Mouse (Mus musculus): ENCODE measurements around the gene 2310030G06Rik. TPM values are rescaled to one million over a fixed set of nuclear protein-coding genes. Genes with fewer than 3 reads are reported as not detected.

Gene 2310030G06Rik
- polyA plus RNA-seq, 1 experiment from 2014 or later, result 1.7 TPM

GRCm38 (mm10) chr9:50751323-50751722 lies 5.0 kb upstream of the 2310030G06Rik start, which contains the start of gene Cryab:
TSS of gene Cryab (plus strand) at chr9:50751325.
- 79% methylated on average over 22 of the region's 22 CpGs for WGBS
- Histone ChIP-seq H3K9ac (replicated peaks; ENCODE audit: low read depth, low read length) (no peak within 1 kb of the TSS), H3K4me3 (replicated peaks; ENCODE audit: low read length) (no peak within 1 kb of the TSS), H3K27ac (ENCODE audit: low read length) (no peak within 1 kb of the TSS), H3K36me3 (ENCODE audit: control insufficient read depth, insufficient read depth) (no peaks in the 10 kb centered on the region), H3K27me3 (replicated peaks; ENCODE audit: control insufficient read depth, insufficient read depth, low read length) (0 out of 2 replicates have a peak, but pooled peaks cover 2% of the 10 kb centered on the region), H3K4me1 (replicated peaks; ENCODE audit: control insufficient read depth, insufficient read depth, low read length) (peaks cover 10% of the 10 kb centered on the region), H3K9me3 (ENCODE audit: control insufficient read depth, low read length) (no peaks in the 10 kb centered on the region), H3K4me2 (ENCODE audit: low read length) (no peak within 1 kb of the TSS)
- no peak for ATAC-seq

GRCm38 (mm10) chr9:50750706-50751105 lies 4.4 kb upstream of the 2310030G06Rik start:
- 61% methylated on average over 6 of the region's 6 CpGs for WGBS
- Histone ChIP-seq H3K9ac (replicated peaks; ENCODE audit: low read depth, low read length) (no peak overlapping the region), H3K4me2 (ENCODE audit: low read length) (no peak overlapping the region), H3K4me3 (replicated peaks; ENCODE audit: low read length) (no peak overlapping the region), H3K27me3 (replicated peaks; ENCODE audit: control insufficient read depth, insufficient read depth, low read length) (0 out of 2 replicates have a peak, but pooled peaks cover 5% of the 10 kb centered on the region), H3K27ac (ENCODE audit: low read length) (no peak overlapping the region), H3K36me3 (ENCODE audit: control insufficient read depth, insufficient read depth) (no peaks in the 10 kb centered on the region), H3K4me1 (replicated peaks; ENCODE audit: control insufficient read depth, insufficient read depth, low read length) (peaks cover 13% of the 10 kb centered on the region), H3K9me3 (ENCODE audit: control insufficient read depth, low read length) (no peaks in the 10 kb centered on the region)
- ATAC-seq, result no peak

GRCm38 (mm10) chr9:50745806-50746205 lies 530 bp downstream of the 2310030G06Rik start:
- peaks cover 3% of the 10 kb centered on the region for H3K4me1 ChIP-seq (replicated peaks; ENCODE audit: control insufficient read depth, insufficient read depth, low read length)
- no peaks in the 10 kb centered on the region for H3K36me3 ChIP-seq (ENCODE audit: control insufficient read depth, insufficient read depth)
- no peak for ATAC-seq

GRCm38 (mm10) chr9:50742744-50743143 lies 3.6 kb downstream of the 2310030G06Rik start:
- 80% methylated on average over 2 of the region's 2 CpGs for WGBS
- Histone ChIP-seq H3K36me3 (ENCODE audit: control insufficient read depth, insufficient read depth) (no peaks in the 10 kb centered on the region), H3K4me1 (replicated peaks; ENCODE audit: control insufficient read depth, insufficient read depth, low read length) (peaks cover 13% of the 10 kb centered on the region), H3K9me3 (ENCODE audit: control insufficient read depth, low read length) (no peaks in the 10 kb centered on the region), H3K4me2 (ENCODE audit: low read length) (no peak overlapping the region), H3K4me3 (replicated peaks; ENCODE audit: low read length) (no peak overlapping the region), H3K9ac (replicated peaks; ENCODE audit: low read depth, low read length) (no peak overlapping the region), H3K27me3 (replicated peaks; ENCODE audit: control insufficient read depth, insufficient read depth, low read length) (0 out of 2 replicates have a peak, but pooled peaks cover 4% of the 10 kb centered on the region), H3K27ac (ENCODE audit: low read length) (no peak overlapping the region)
- no peak for ATAC-seq

More at GRCm38 (mm10) chr9:50745806-50746205, 530 bp downstream of the 2310030G06Rik start:
- Histone ChIP-seq H3K27ac (ENCODE audit: low read length) (no peak overlapping the region), H3K9me3 (ENCODE audit: control insufficient read depth, low read length) (no peaks in the 10 kb centered on the region), H3K27me3 (replicated peaks; ENCODE audit: control insufficient read depth, insufficient read depth, low read length) (0 out of 2 replicates have a peak, but pooled peaks cover 5% of the 10 kb centered on the region), H3K4me2 (ENCODE audit: low read length) (peak overlapping the region; percentile 53), H3K9ac (replicated peaks; ENCODE audit: low read depth, low read length) (peak overlapping the region; percentile 42), H3K4me3 (replicated peaks; ENCODE audit: low read length) (peak overlapping the region; percentile 33)
- WGBS, result 14% methylated on average over 7 of the region's 7 CpGs

GRCm38 (mm10) chr9:50742261-50742660 lies 4.1 kb downstream of the 2310030G06Rik start:
- H3K9ac ChIP-seq (replicated peaks; ENCODE audit: low read depth, low read length), result no peak overlapping the region
- no peaks in the 10 kb centered on the region for H3K9me3 ChIP-seq (ENCODE audit: control insufficient read depth, low read length)
- 0 out of 2 replicates have a peak, but pooled peaks cover 3% of the 10 kb centered on the region for H3K27me3 ChIP-seq (replicated peaks; ENCODE audit: control insufficient read depth, insufficient read depth, low read length)
- no peaks in the 10 kb centered on the region for H3K36me3 ChIP-seq (ENCODE audit: control insufficient read depth, insufficient read depth)
- H3K4me2 ChIP-seq (ENCODE audit: low read length), result no peak overlapping the region
- ATAC-seq, result no peak
- H3K27ac ChIP-seq (ENCODE audit: low read length), result no peak overlapping the region
- WGBS, result 78% methylated on average over 3 of the region's 3 CpGs
- H3K4me1 ChIP-seq (replicated peaks; ENCODE audit: control insufficient read depth, insufficient read depth, low read length), result peaks cover 13% of the 10 kb centered on the region
- H3K4me3 ChIP-seq (replicated peaks; ENCODE audit: low read length), result no peak overlapping the region

GRCm38 (mm10) chr9:50740867-50741784 lies 5.2 kb downstream of the 2310030G06Rik start:
- Histone ChIP-seq H3K27me3 (replicated peaks; ENCODE audit: control insufficient read depth, insufficient read depth, low read length) (0 out of 2 replicates have a peak, but pooled peaks cover 2% of the 10 kb centered on the region), H3K4me2 (ENCODE audit: low read length) (no peak overlapping the region), H3K27ac (ENCODE audit: low read length) (no peak overlapping the region), H3K36me3 (ENCODE audit: control insufficient read depth, insufficient read depth) (no peaks in the 10 kb centered on the region), H3K4me1 (replicated peaks; ENCODE audit: control insufficient read depth, insufficient read depth, low read length) (peaks cover 12% of the 10 kb centered on the region), H3K4me3 (replicated peaks; ENCODE audit: low read length) (no peak overlapping the region), H3K9ac (replicated peaks; ENCODE audit: low read depth, low read length) (no peak overlapping the region), H3K9me3 (ENCODE audit: control insufficient read depth, low read length) (no peaks in the 10 kb centered on the region)
- 91% methylated on average over 14 of the region's 14 CpGs for WGBS
- ATAC-seq, result no peak

- WGBS, result 12% methylated on average over 36 of the region's 36 CpGs
- H3K36me3 ChIP-seq (ENCODE audit: control insufficient read depth, insufficient read depth), result no peaks in the 10 kb centered on the region
- H3K27me3 ChIP-seq (replicated peaks; ENCODE audit: control insufficient read depth, insufficient read depth, low read length), result no peaks in the 10 kb centered on the region
- peaks cover 10% of the 10 kb centered on the region for H3K4me1 ChIP-seq (replicated peaks; ENCODE audit: control insufficient read depth, insufficient read depth, low read length)
- H3K4me2 ChIP-seq (ENCODE audit: low read length), result peak within 1 kb of the TSS; percentile 53
- peak; percentile 94 for ATAC-seq
- no peaks in the 10 kb centered on the region for H3K9me3 ChIP-seq (ENCODE audit: control insufficient read depth, low read length)
- no peak within 1 kb of the TSS for H3K27ac ChIP-seq (ENCODE audit: low read length)
- no peak within 1 kb of the TSS for H3K9ac ChIP-seq (replicated peaks; ENCODE audit: low read depth, low read length)
- peak within 1 kb of the TSS; percentile 36 for H3K4me3 ChIP-seq (replicated peaks; ENCODE audit: low read length)
Observed at GRCm38 (mm10) chr9:50738914-50739870, 7.1 kb downstream of the 2310030G06Rik start, which contains the start of gene Dixdc1. TSS of gene Dixdc1 (minus strand) at chr9:50739517.

GRCm38 (mm10) chr9:50734989-50735388 lies 11.3 kb downstream of the 2310030G06Rik start:
- Histone ChIP-seq H3K36me3 (ENCODE audit: control insufficient read depth, insufficient read depth) (no peaks in the 10 kb centered on the region), H3K27ac (ENCODE audit: low read length) (no peak overlapping the region), H3K4me1 (replicated peaks; ENCODE audit: control insufficient read depth, insufficient read depth, low read length) (peaks cover 10% of the 10 kb centered on the region), H3K4me3 (replicated peaks; ENCODE audit: low read length) (no peak overlapping the region), H3K4me2 (ENCODE audit: low read length) (peak overlapping the region; percentile 38), H3K9me3 (ENCODE audit: control insufficient read depth, low read length) (no peaks in the 10 kb centered on the region), H3K9ac (replicated peaks; ENCODE audit: low read depth, low read length) (no peak overlapping the region), H3K27me3 (replicated peaks; ENCODE audit: control insufficient read depth, insufficient read depth, low read length) (no peaks in the 10 kb centered on the region)
- 2% methylated on average over 9 of the region's 9 CpGs for WGBS
- no peak for ATAC-seq
